In the genomic region with DNA sequence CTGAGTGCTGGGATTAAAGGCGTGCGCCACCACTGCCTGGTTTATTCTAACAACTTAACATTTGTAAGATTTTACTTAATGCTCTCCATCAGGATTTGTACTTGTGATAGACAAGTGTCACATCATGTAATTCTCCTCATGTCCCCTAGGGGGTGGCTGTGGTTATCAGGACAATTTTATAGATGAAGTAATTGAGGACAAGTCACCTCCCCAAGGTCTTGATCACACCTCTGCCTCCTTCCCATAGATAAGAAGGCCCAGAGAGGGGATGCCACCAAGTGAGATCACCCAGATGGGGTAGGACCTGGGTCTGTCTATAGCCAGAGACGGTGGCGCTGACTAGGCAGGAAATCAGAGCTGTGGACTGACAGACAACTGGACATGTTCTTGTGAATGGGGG, we compare ENCODE assay signal across 9 mouse cellular contexts. TPM values are rescaled to one million over a fixed set of nuclear protein-coding genes. Genes with fewer than 3 reads are reported as not detected.
A peak's percentile ranks its signal among the peaks of the same experiment; 100 is the strongest.
DNase-seq lines count a peak whose midpoint lies in the region; TF ChIP-seq lines count a peak whose summit lies in the region.
"Had no signal": no experiment of that assay in that cellular context is flagged by ENCODE, and none has a peak within 500 bp of the region (broad histone marks: within the 10 kb centered on the region; RNA-seq: fewer than 3 reads in every experiment).

No protein-coding gene starts in this region.

- H3K9me3 ChIP-seq in CH12.LX (replicated peaks; ENCODE audit: low read length): peaks cover 2% of the 10 kb centered on the region
- H3K9me3 ChIP-seq: neural tube, embryonic 13.5 days; stomach, embryonic 15.5 days had no signal

- peaks cover 3 to 12% of the 10 kb centered on the region in 2 experiments; a peak in 1 of 4 replicates for H3K4me1 ChIP-seq in CH12.LX (ENCODE audit: control insufficient read depth in 1 of 2, insufficient read depth in 2 of 2)
- H3K4me1 ChIP-seq: neural tube, embryonic 13.5 days had no signal

- H3K4me3 ChIP-seq in CH12.LX (replicated peaks in 1 of 3; ENCODE audit: low read depth in 2 of 3, low read length in 2 of 3, poor library complexity in 1 of 3): no peak overlapping the region
- H3K4me3 ChIP-seq: neural tube, embryonic 13.5 days; stomach, embryonic 15.5 days had no signal

- no peaks in the 10 kb centered on the region for H3K36me3 ChIP-seq in CH12.LX (replicated peaks in 1 of 2; ENCODE audit: control insufficient read depth in 1 of 2, insufficient read depth in 1 of 2, low read length in 1 of 2)
- H3K36me3 ChIP-seq: stomach, embryonic 15.5 days had no signal

- no peak overlapping the region for H3K4me2 ChIP-seq in CH12.LX (ENCODE audit: insufficient read depth, low read depth, poor library complexity, severe bottlenecking)
- H3K4me2 ChIP-seq: neural tube, embryonic 13.5 days; stomach, embryonic 15.5 days had no signal

- dilution Hi-C loops in CH12.LX (cut with MboI; ENCODE audit: extremely low pct_ligation_motif_present, extremely low pct_unique_long_range_greater_than_20kb, low sequenced_read_pairs): no loop called here

- in situ Hi-C loops in CH12.LX (cut with MboI; ENCODE audit: low pct_ligation_motif_present, low pct_unique_long_range_greater_than_20kb, low sequenced_read_pairs): no loop called here

- no peak for TF ChIP-seq EP300 in CH12.LX (IDR thresholded peaks at IDR 0.05; ENCODE audit: low read length)

- TF ChIP-seq RAD21 in CH12.LX (IDR thresholded peaks at IDR 0.05; ENCODE audit: low read depth, low read length): no peak; the same call in none of the 2 replicates

- no peak overlapping the region for H3K9ac ChIP-seq in CH12.LX (ENCODE audit: insufficient read depth, low read depth)
- H3K9ac ChIP-seq: neural tube, embryonic 13.5 days; stomach, embryonic 15.5 days had no signal

- TF ChIP-seq CTCF in CH12.LX (conservative IDR thresholded peaks at IDR 0.05 in 1 of 2, IDR thresholded peaks at IDR 0.05 in 1 of 2; ENCODE audit: low read depth in 2 of 2, low read length in 2 of 2): peak; percentile 57 to 63

- no peak for TF ChIP-seq POLR2A in CH12.LX (IDR thresholded peaks at IDR 0.05; ENCODE audit: low read depth, low read length)

- H3K79me2 ChIP-seq in CH12.LX (replicated peaks; ENCODE audit: control insufficient read depth, extremely low read depth, insufficient read depth, poor library complexity, severe bottlenecking): no peaks in the 10 kb centered on the region

- DNase-seq in kidney, adult 9 months: peak; percentile 35
- no peak for DNase-seq in kidney, adult 8-10 months
- DNase-seq in CH12.LX (ENCODE audit: extremely low read depth): peak; percentile 26
- peak; percentile 31 for DNase-seq in MEL-GATA-1-ER (ENCODE audit: extremely low read depth, low read depth)
- peak; percentile 16 to 30 for DNase-seq in kidney, postnatal 36 days
- DNase-seq in layer of hippocampus, postnatal 14 days (ENCODE audit: low spot score in 2 of 2): no peak
- DNase-seq in gastrocnemius, adult 8-10 months (ENCODE audit: low spot score in 2 of 2): no peak

- no peak overlapping the region for H3K27ac ChIP-seq in CH12.LX (ENCODE audit: insufficient read depth, low read depth)
- H3K27ac ChIP-seq: neural tube, embryonic 13.5 days; stomach, embryonic 15.5 days had no signal

- peaks cover 12% of the 10 kb centered on the region for H3K27me3 ChIP-seq in CH12.LX (replicated peaks)
- H3K27me3 ChIP-seq: neural tube, embryonic 13.5 days; stomach, embryonic 15.5 days had no signal

TF ChIP-seq in CH12.LX, 34 proteins besides CTCF, POLR2A, EP300 and RAD21:
- TF ChIP-seq SMC3 (IDR thresholded peaks at IDR 0.05; ENCODE audit: low read depth, low read length) (peak; percentile 30; the same call in 1 of the 2 replicates), TBP (conservative IDR thresholded peaks at IDR 0.05; ENCODE audit: low read depth, low read length) (no peak), MAFK (IDR thresholded peaks at IDR 0.05; ENCODE audit: insufficient replicate concordance, low read length) (peak; percentile 75; the same call in 1 of the 2 replicates)

RNA-seq across cellular contexts. Expression of gene Triobp, which starts 8.8 kb away (rescaled TPM):
- total RNA-seq in CH12.LX (2012; rRNA removed): 26.3 and 31.0 TPM in 2 replicates
- 10.9 and 11.5 TPM in 2 replicates for total RNA-seq in CH12.LX (2014; rRNA removed)
- 25.5 and 27.3 TPM in 2 replicates for polyA plus RNA-seq in CH12.LX (2012; ENCODE audit: insufficient read length, low read depth)
- total RNA-seq in layer of hippocampus, postnatal 14 days (2021): 10 to 100 TPM; 19.3 to 21.1 TPM
- 10 to 100 TPM; 38.3 to 69.6 (median 41.9) TPM for total RNA-seq in gastrocnemius, adult 8-10 months (2022)

RNA-seq across cellular contexts. Expression of gene Nol12, which starts 21.6 kb away (rescaled TPM):
- total RNA-seq in CH12.LX (2012; rRNA removed) (33.2 and 40.0 TPM in 2 replicates), CH12.LX (2014; rRNA removed) (13.2 and 13.7 TPM in 2 replicates)
- polyA plus RNA-seq in CH12.LX (2012; ENCODE audit: insufficient read length, low read depth): 89.5 and 91.1 TPM in 2 replicates
- total RNA-seq in layer of hippocampus, postnatal 14 days (2021): 10 to 100 TPM; 35.9 to 36.1 TPM
- total RNA-seq in gastrocnemius, adult 8-10 months (2022): 10 to 100 TPM; 24.0 to 31.2 (median 28.1) TPM

RNA-seq across cellular contexts. Expression of gene Lgals1, which starts 29.8 kb away (rescaled TPM):
- total RNA-seq in CH12.LX (2012; rRNA removed) (735 and 858 TPM in 2 replicates), CH12.LX (2014; rRNA removed) (791 and 805 TPM in 2 replicates)
- polyA plus RNA-seq in CH12.LX (2012; ENCODE audit: insufficient read length, low read depth): 592 and 637 TPM in 2 replicates
- total RNA-seq in layer of hippocampus, postnatal 14 days (2021): 10 to 100 TPM; 15.3 to 27.0 TPM
- 100 to 1,000 TPM; 214 to 406 (median 281) TPM for total RNA-seq in gastrocnemius, adult 8-10 months (2022)

RNA-seq across cellular contexts. Expression of gene Pdxp, which starts 42.6 kb away (rescaled TPM):
- 9.3 and 9.8 TPM in 2 replicates for total RNA-seq in CH12.LX (2012; rRNA removed)
- 2.8 and 3.1 TPM in 2 replicates for total RNA-seq in CH12.LX (2014; rRNA removed)
- polyA plus RNA-seq in CH12.LX (2012; ENCODE audit: insufficient read length, low read depth): 3.4 and 5.4 TPM in 2 replicates
- 100 to 1,000 TPM; 141 to 146 TPM for total RNA-seq in layer of hippocampus, postnatal 14 days (2021)
- total RNA-seq in gastrocnemius, adult 8-10 months (2022): 1 to 10 TPM; 1.7 to 2.7 (median 2.1) TPM

RNA-seq across cellular contexts. Expression of gene Sh3bp1, which starts 56.8 kb away (rescaled TPM):
- total RNA-seq in CH12.LX (2012; rRNA removed) (20.6 and 23.8 TPM in 2 replicates), CH12.LX (2014; rRNA removed) (12.3 and 15.5 TPM in 2 replicates)
- polyA plus RNA-seq in CH12.LX (2012; ENCODE audit: insufficient read length, low read depth): 48.6 and 69.7 TPM in 2 replicates
- 10 to 100 TPM; 16.1 to 16.8 TPM for total RNA-seq in layer of hippocampus, postnatal 14 days (2021)
- total RNA-seq in gastrocnemius, adult 8-10 months (2022): 1 to 10 TPM in 2 of 4 experiments, under 1 TPM in 2; 0.80 to 1.7 (median 1.2) TPM

Comparison
In these comparisons a context has a peak if more than half of its experiments do, and no peak if none do; other contexts are left out.
1. DNase-seq: peak in kidney, adult 9 months (single experiment), CH12.LX (single experiment), MEL-GATA-1-ER (single experiment) and kidney, postnatal 36 days (2 of 2); none in kidney, adult 8-10 months (0 of 2), layer of hippocampus, postnatal 14 days (0 of 2) and gastrocnemius, adult 8-10 months (0 of 2).
2. RNA of gene Lgals1, which starts 29.8 kb away (total RNA-seq): 735 to 858 TPM in CH12.LX and 214 to 406 TPM in gastrocnemius, adult 8-10 months; 15.3 to 27.0 TPM in layer of hippocampus, postnatal 14 days; every median in the first group is over 4 times any median in the second.